Mouse (Mus musculus) brown adipose tissue, adult 24 weeks (tissue): Measurements from ENCODE around the gene Tln2. TPM values are rescaled to one million over a fixed set of nuclear protein-coding genes. Genes with fewer than 3 reads are reported as not detected.
A peak's percentile ranks its signal among the peaks of the same experiment; 100 is the strongest.

Experiments
- H3K27ac ChIP-seq: fragments of 200-500 bp; replicated peaks from 2 replicates; pipeline ENCODE4 v1.5.1; 2012; ENCODE audit warnings: low read depth, mild to moderate bottlenecking, low read length
- H3K4me1 ChIP-seq: fragments of 200-500 bp; 2 replicates; pipeline ENCODE4 v1.6.1; 2012; ENCODE audit warnings: low read length, mixed read lengths; ENCODE audit not compliant: control insufficient read depth, insufficient read depth, insufficient read length
- H3K4me3 ChIP-seq: fragments of 200-500 bp; 2 replicates; pipeline ENCODE4 v1.5.1; 2012; ENCODE audit warnings: low read depth, mild to moderate bottlenecking, low read length, moderate library complexity; ENCODE audit not compliant: insufficient read depth
- polyA plus RNA-seq: library from polyadenylated mRNA; stranded (reverse); fragments of >200 nt; gene quantifications from 2 replicates; pipeline ENCODE4 v1.2.4, GENCODE M21; 2012; ENCODE audit not compliant: missing spikeins, insufficient read depth, insufficient read length

Gene Tln2
- polyA plus RNA-seq, 1 experiment, result 12.0 TPM

- H3K4me3 ChIP-seq, result no peak overlapping the region
- peak overlapping the region; percentile 27 for H3K27ac ChIP-seq
- no peaks in the 10 kb centered on the region; the same call in 1 of the 2 replicates for H3K4me1 ChIP-seq
Measured at GRCm38 (mm10) chr9:67574721-67575248, 15.3 kb upstream of the Tln2 start.

GRCm38 (mm10) chr9:67573683-67573979, 14.1 kb upstream of the Tln2 start:
- no peak overlapping the region for H3K27ac ChIP-seq
- H3K4me3 ChIP-seq, result no peak overlapping the region
- no peaks in the 10 kb centered on the region for H3K4me1 ChIP-seq

GRCm38 (mm10) chr9:67572790-67573682, 13.5 kb upstream of the Tln2 start:
- H3K4me3 ChIP-seq, result no peak overlapping the region
- H3K4me1 ChIP-seq, result no peaks in the 10 kb centered on the region
- peak overlapping the region; percentile 41; the same call in 1 of the 2 replicates for H3K27ac ChIP-seq

- Histone ChIP-seq H3K27ac (peak overlapping the region; percentile 62), H3K4me1 (peaks cover 9% of the 10 kb centered on the region; the same call in 1 of the 2 replicates)
Measured at GRCm38 (mm10) chr9:67565801-67566258, 6.3 kb upstream of the Tln2 start.

GRCm38 (mm10) chr9:67549811-67550501, 9.5 kb downstream of the Tln2 start:
- no peak overlapping the region for H3K4me3 ChIP-seq
- H3K27ac ChIP-seq, result no peak overlapping the region
- H3K4me1 ChIP-seq, result no peaks in the 10 kb centered on the region

More at GRCm38 (mm10) chr9:67565801-67566258, 6.3 kb upstream of the Tln2 start:
- no peak overlapping the region for H3K4me3 ChIP-seq

GRCm38 (mm10) chr9:67549332-67549731, 10.2 kb downstream of the Tln2 start:
- Histone ChIP-seq H3K4me1 (no peaks in the 10 kb centered on the region), H3K4me3 (no peak overlapping the region)

GRCm38 (mm10) chr9:67546650-67547049, 12.9 kb downstream of the Tln2 start:
- Histone ChIP-seq H3K27ac (no peak overlapping the region), H3K4me3 (no peak overlapping the region), H3K4me1 (no peaks in the 10 kb centered on the region)

More at GRCm38 (mm10) chr9:67549332-67549731, 10.2 kb downstream of the Tln2 start:
- H3K27ac ChIP-seq, result no peak overlapping the region

GRCm38 (mm10) chr9:67545794-67546193, 13.7 kb downstream of the Tln2 start:
- Histone ChIP-seq H3K27ac (no peak overlapping the region), H3K4me1 (no peaks in the 10 kb centered on the region), H3K4me3 (no peak overlapping the region)

GRCm38 (mm10) chr9:67544783-67545182, 14.7 kb downstream of the Tln2 start:
- Histone ChIP-seq H3K27ac (no peak overlapping the region), H3K4me1 (no peaks in the 10 kb centered on the region), H3K4me3 (no peak overlapping the region)

- H3K27ac ChIP-seq, result no peak overlapping the region
- no peaks in the 10 kb centered on the region for H3K4me1 ChIP-seq
- no peak overlapping the region for H3K4me3 ChIP-seq
Measured at GRCm38 (mm10) chr9:67541948-67542347, 17.6 kb downstream of the Tln2 start.

- Histone ChIP-seq H3K4me3 (no peak overlapping the region), H3K4me1 (no peaks in the 10 kb centered on the region), H3K27ac (no peak overlapping the region)
Measured at GRCm38 (mm10) chr9:67539776-67540706, 19.5 kb downstream of the Tln2 start.

GRCm38 (mm10) chr9:67534420-67534819, 25.1 kb downstream of the Tln2 start:
- Histone ChIP-seq H3K27ac (no peak overlapping the region), H3K4me1 (peaks cover 13% of the 10 kb centered on the region), H3K4me3 (no peak overlapping the region)

GRCm38 (mm10) chr9:67533260-67533659, 26.2 kb downstream of the Tln2 start:
- peak overlapping the region; percentile 31; the same call in 1 of the 2 replicates for H3K27ac ChIP-seq
- peaks cover 13% of the 10 kb centered on the region for H3K4me1 ChIP-seq

GRCm38 (mm10) chr9:67532631-67533030, 26.9 kb downstream of the Tln2 start:
- peaks cover 13% of the 10 kb centered on the region for H3K4me1 ChIP-seq

More at GRCm38 (mm10) chr9:67533260-67533659, 26.2 kb downstream of the Tln2 start:
- no peak overlapping the region for H3K4me3 ChIP-seq

More at GRCm38 (mm10) chr9:67532631-67533030, 26.9 kb downstream of the Tln2 start:
- no peak overlapping the region for H3K27ac ChIP-seq
- no peak overlapping the region for H3K4me3 ChIP-seq
